Mouse (Mus musculus): Measurements from ENCODE around the gene Ticam1. TPM values are rescaled to one million over a fixed set of nuclear protein-coding genes. Genes with fewer than 3 reads are reported as not detected.

Ticam1 gene
- polyA plus RNA-seq, 1 experiment: 33.3 TPM

- no peak overlapping the region for H3K27ac ChIP-seq (ENCODE audit: insufficient read depth, low read depth, low read length)
- peaks cover 13% of the 10 kb centered on the region; the same call in 1 of the 2 replicates for H3K4me1 ChIP-seq (ENCODE audit: control insufficient read depth, insufficient read depth, low read length)
- H3K4me3 ChIP-seq (ENCODE audit: insufficient read depth, low read depth, low read length): no peak overlapping the region
- peaks cover 2% of the 10 kb centered on the region; the same call in 1 of the 2 replicates for H3K36me3 ChIP-seq (ENCODE audit: control insufficient read depth, insufficient read depth, low read length)
- H3K27me3 ChIP-seq (replicated peaks; ENCODE audit: control insufficient read depth, insufficient read depth, low read length): no peaks in the 10 kb centered on the region
- TF ChIP-seq CTCF (conservative IDR thresholded peaks at IDR 0.05; ENCODE audit: insufficient read depth, insufficient read length, low read depth, low read length): no peak
- no peak for TF ChIP-seq POLR2A (IDR thresholded peaks at IDR 0.05; ENCODE audit: low read depth, low read length)
- WGBS: 93% methylated on average over 12 of the region's 12 CpGs
- no peak for DNase-seq
Measured at GRCm38 (mm10) chr17:56281193-56281592, 4.6 kb upstream of the Ticam1 start.

- Histone ChIP-seq H3K4me1 (ENCODE audit: control insufficient read depth, insufficient read depth, low read length) (peaks cover 15% of the 10 kb centered on the region; the same call in 1 of the 2 replicates), H3K4me3 (ENCODE audit: insufficient read depth, low read depth, low read length) (no peak overlapping the region), H3K27me3 (replicated peaks; ENCODE audit: control insufficient read depth, insufficient read depth, low read length) (no peaks in the 10 kb centered on the region), H3K27ac (ENCODE audit: insufficient read depth, low read depth, low read length) (peak overlapping the region; percentile 89), H3K36me3 (ENCODE audit: control insufficient read depth, insufficient read depth, low read length) (peaks cover 2% of the 10 kb centered on the region; the same call in 1 of the 2 replicates)
- DNase-seq: peak; percentile 76
- whole genome bisulfite sequencing: 56% methylated on average over 12 of the region's 12 CpGs
- TF ChIP-seq CTCF (conservative IDR thresholded peaks at IDR 0.05; ENCODE audit: insufficient read depth, insufficient read length, low read depth, low read length) (no peak), POLR2A (IDR thresholded peaks at IDR 0.05; ENCODE audit: low read depth, low read length) (no peak)
Measured at GRCm38 (mm10) chr17:56279481-56280155, 3.0 kb upstream of the Ticam1 start.

GRCm38 (mm10) chr17:56278340-56278739 lies 1.8 kb upstream of the Ticam1 start:
- Histone ChIP-seq H3K36me3 (ENCODE audit: control insufficient read depth, insufficient read depth, low read length) (peaks cover 2% of the 10 kb centered on the region; the same call in 1 of the 2 replicates), H3K4me1 (ENCODE audit: control insufficient read depth, insufficient read depth, low read length) (peaks cover 27% of the 10 kb centered on the region; the same call in 1 of the 2 replicates), H3K27me3 (replicated peaks; ENCODE audit: control insufficient read depth, insufficient read depth, low read length) (no peaks in the 10 kb centered on the region), H3K27ac (ENCODE audit: insufficient read depth, low read depth, low read length) (no peak overlapping the region), H3K4me3 (ENCODE audit: insufficient read depth, low read depth, low read length) (no peak overlapping the region)
- TF ChIP-seq CTCF (conservative IDR thresholded peaks at IDR 0.05; ENCODE audit: insufficient read depth, insufficient read length, low read depth, low read length) (no peak), POLR2A (IDR thresholded peaks at IDR 0.05; ENCODE audit: low read depth, low read length) (no peak)
- DNase-seq: no peak
- WGBS: 92% methylated on average over 5 of the region's 5 CpGs

- DNase-seq: no peak
- Histone ChIP-seq H3K27me3 (replicated peaks; ENCODE audit: control insufficient read depth, insufficient read depth, low read length) (no peaks in the 10 kb centered on the region), H3K4me3 (ENCODE audit: insufficient read depth, low read depth, low read length) (no peak overlapping the region), H3K36me3 (ENCODE audit: control insufficient read depth, insufficient read depth, low read length) (peaks cover 2% of the 10 kb centered on the region; the same call in 1 of the 2 replicates), H3K4me1 (ENCODE audit: control insufficient read depth, insufficient read depth, low read length) (peaks cover 35% of the 10 kb centered on the region; the same call in 1 of the 2 replicates), H3K27ac (ENCODE audit: insufficient read depth, low read depth, low read length) (0 out of 2 replicates have a peak overlapping the region, but pooled peaks have one; percentile 14)
- no peak for TF ChIP-seq POLR2A (IDR thresholded peaks at IDR 0.05; ENCODE audit: low read depth, low read length)
- TF ChIP-seq CTCF (conservative IDR thresholded peaks at IDR 0.05; ENCODE audit: insufficient read depth, insufficient read length, low read depth, low read length): no peak
- WGBS: 41% methylated on average over 2 of the region's 2 CpGs
Measured at GRCm38 (mm10) chr17:56277567-56277893, 944 bp upstream of the Ticam1 start.

- peak; percentile 87 for DNase-seq
- Histone ChIP-seq H3K27me3 (replicated peaks; ENCODE audit: control insufficient read depth, insufficient read depth, low read length) (no peaks in the 10 kb centered on the region), H3K36me3 (ENCODE audit: control insufficient read depth, insufficient read depth, low read length) (peaks cover 2% of the 10 kb centered on the region; the same call in 1 of the 2 replicates), H3K27ac (ENCODE audit: insufficient read depth, low read depth, low read length) (peak overlapping the region; percentile 93), H3K4me1 (ENCODE audit: control insufficient read depth, insufficient read depth, low read length) (peaks cover 37% of the 10 kb centered on the region; the same call in 1 of the 2 replicates), H3K4me3 (ENCODE audit: insufficient read depth, low read depth, low read length) (peak overlapping the region; percentile 90)
- 12% methylated on average over 5 of the region's 5 CpGs for WGBS
- TF ChIP-seq CTCF (conservative IDR thresholded peaks at IDR 0.05; ENCODE audit: insufficient read depth, insufficient read length, low read depth, low read length) (no peak), POLR2A (IDR thresholded peaks at IDR 0.05; ENCODE audit: low read depth, low read length) (no peak)
Measured at GRCm38 (mm10) chr17:56275842-56276480, 625 bp downstream of the Ticam1 start.

GRCm38 (mm10) chr17:56273986-56274385 lies 2.6 kb downstream of the Ticam1 start:
- no peaks in the 10 kb centered on the region for H3K36me3 ChIP-seq (ENCODE audit: control insufficient read depth, insufficient read depth, low read length)
- 91% methylated on average over 5 of the region's 5 CpGs for WGBS
- H3K4me1 ChIP-seq (ENCODE audit: control insufficient read depth, insufficient read depth, low read length): peaks cover 37% of the 10 kb centered on the region; the same call in 1 of the 2 replicates
- H3K27ac ChIP-seq (ENCODE audit: insufficient read depth, low read depth, low read length): no peak overlapping the region
- no peak overlapping the region for H3K4me3 ChIP-seq (ENCODE audit: insufficient read depth, low read depth, low read length)
- DNase-seq: no peak
- no peak for TF ChIP-seq POLR2A (IDR thresholded peaks at IDR 0.05; ENCODE audit: low read depth, low read length)
- no peak for TF ChIP-seq CTCF (conservative IDR thresholded peaks at IDR 0.05; ENCODE audit: insufficient read depth, insufficient read length, low read depth, low read length)
- H3K27me3 ChIP-seq (replicated peaks; ENCODE audit: control insufficient read depth, insufficient read depth, low read length): no peaks in the 10 kb centered on the region

- no peaks in the 10 kb centered on the region for H3K36me3 ChIP-seq (ENCODE audit: control insufficient read depth, insufficient read depth, low read length)
- no peak overlapping the region for H3K4me3 ChIP-seq (ENCODE audit: insufficient read depth, low read depth, low read length)
- WGBS: 58% methylated on average over 7 of the region's 7 CpGs
- TF ChIP-seq POLR2A (IDR thresholded peaks at IDR 0.05; ENCODE audit: low read depth, low read length) (no peak), CTCF (conservative IDR thresholded peaks at IDR 0.05; ENCODE audit: insufficient read depth, insufficient read length, low read depth, low read length) (no peak)
- H3K27me3 ChIP-seq (replicated peaks; ENCODE audit: control insufficient read depth, insufficient read depth, low read length): no peaks in the 10 kb centered on the region
- H3K4me1 ChIP-seq (ENCODE audit: control insufficient read depth, insufficient read depth, low read length): peaks cover 37% of the 10 kb centered on the region; the same call in 1 of the 2 replicates
- peak overlapping the region; percentile 27 for H3K27ac ChIP-seq (ENCODE audit: insufficient read depth, low read depth, low read length)
- DNase-seq: no peak
Measured at GRCm38 (mm10) chr17:56273482-56273881, 3.1 kb downstream of the Ticam1 start.
